Comparison of ENCODE assay signal across 13 mouse cellular contexts in genomic region chr17:31836772-31837171, GRCm38 (mm10). TPM values are rescaled to one million over a fixed set of nuclear protein-coding genes. Genes with fewer than 3 reads are reported as not detected.
DNase-seq lines count a peak whose midpoint lies in the region; ATAC-seq and TF ChIP-seq lines count a peak whose summit lies in the region.
"Had no signal": no experiment of that assay in that cellular context is flagged by ENCODE, and none has a peak within 500 bp of the region (broad histone marks: within the 10 kb centered on the region; RNA-seq: fewer than 3 reads in every experiment).

No protein-coding gene starts in this region.

- H3K9me3 ChIP-seq in liver, postnatal 0 days (ENCODE audit: low read length): no peaks in the 10 kb centered on the region
- H3K9me3 ChIP-seq in intestine, embryonic 14.5 days (ENCODE audit: control insufficient read depth, low read length): peaks cover 5% of the 10 kb centered on the region; the same call in 1 of the 2 replicates
- peaks cover 5% of the 10 kb centered on the region; the same call in 1 of the 2 replicates for H3K9me3 ChIP-seq in kidney, embryonic 14.5 days (ENCODE audit: control insufficient read depth, low read length)
- H3K9me3 ChIP-seq: liver, embryonic 13.5 days; neural tube, embryonic 15.5 days had no signal

- no peak for ATAC-seq in liver, postnatal 0 days
- ATAC-seq in intestine, embryonic 14.5 days (replicated peaks; ENCODE audit: low FRiP score, low TSS enrichment, low read depth): no peak
- no peak for ATAC-seq in kidney, embryonic 14.5 days (ENCODE audit: low FRiP score, low TSS enrichment)

- peak; percentile 56 for DNase-seq in gastrocnemius, postnatal 25 days
- no peak for DNase-seq in gastrocnemius, adult 18-20 months (ENCODE audit: low spot score)
- DNase-seq in liver, postnatal 0 days: no peak
- DNase-seq in liver: no peak
- no peak for DNase-seq in intestine, embryonic 14.5 days (ENCODE audit: low spot score)
- peak; percentile 40 for DNase-seq in right cerebral cortex, postnatal 14 days
- DNase-seq in urinary bladder, postnatal 10 days (ENCODE audit: low spot score): no peak
- DNase-seq: B cell, adult 2 months; kidney, postnatal 4 days; liver, embryonic 13.5 days; midbrain, embryonic 14.5 days had no signal

- no peak for TF ChIP-seq CTCF in liver, postnatal 0 days (IDR thresholded peaks at IDR 0.05; ENCODE audit: low read depth)

- no peak for TF ChIP-seq EP300 in liver, postnatal 0 days (IDR thresholded peaks at IDR 0.05; ENCODE audit: low read depth)

- no peaks in the 10 kb centered on the region for H3K36me3 ChIP-seq in liver, postnatal 0 days (replicated peaks; ENCODE audit: insufficient read depth, low read length)
- no peaks in the 10 kb centered on the region for H3K36me3 ChIP-seq in intestine, embryonic 14.5 days (ENCODE audit: control insufficient read depth, insufficient read depth, low read length)
- no peaks in the 10 kb centered on the region for H3K36me3 ChIP-seq in kidney, embryonic 14.5 days (ENCODE audit: control insufficient read depth, insufficient read depth, low read length)
- H3K36me3 ChIP-seq: liver, embryonic 13.5 days; neural tube, embryonic 15.5 days had no signal

- peaks cover 75% of the 10 kb centered on the region for H3K4me1 ChIP-seq in liver, postnatal 0 days (ENCODE audit: insufficient read depth)
- H3K4me1 ChIP-seq in intestine, embryonic 14.5 days (replicated peaks; ENCODE audit: control insufficient read depth, insufficient read depth, low read length): peaks cover 27% of the 10 kb centered on the region
- peaks cover 23% of the 10 kb centered on the region for H3K4me1 ChIP-seq in kidney, embryonic 14.5 days (ENCODE audit: control insufficient read depth, insufficient read depth, low read length)

- no peaks in the 10 kb centered on the region for H3K27me3 ChIP-seq in liver, postnatal 0 days (ENCODE audit: insufficient read depth, low read length)
- no peaks in the 10 kb centered on the region for H3K27me3 ChIP-seq in intestine, embryonic 14.5 days (replicated peaks; ENCODE audit: control insufficient read depth, insufficient read depth, low read length)
- H3K27me3 ChIP-seq in kidney, embryonic 14.5 days (ENCODE audit: control insufficient read depth, insufficient read depth, low read length): no peaks in the 10 kb centered on the region
- H3K27me3 ChIP-seq: liver, embryonic 13.5 days; neural tube, embryonic 15.5 days had no signal

- no peak overlapping the region for H3K4me2 ChIP-seq in liver, postnatal 0 days (ENCODE audit: low read depth, low read length)
- no peak overlapping the region for H3K4me2 ChIP-seq in intestine, embryonic 14.5 days (ENCODE audit: low read length)
- H3K4me2 ChIP-seq in kidney, embryonic 14.5 days (replicated peaks; ENCODE audit: low read depth, low read length): no peak overlapping the region
- H3K4me2 ChIP-seq: liver, embryonic 13.5 days; neural tube, embryonic 15.5 days had no signal

- H3K9ac ChIP-seq in liver, postnatal 0 days (replicated peaks): no peak overlapping the region
- H3K9ac ChIP-seq in intestine, embryonic 14.5 days (ENCODE audit: low read length): no peak overlapping the region
- H3K9ac ChIP-seq in kidney, embryonic 14.5 days (ENCODE audit: low read depth, low read length): no peak overlapping the region
- H3K9ac ChIP-seq: liver, embryonic 13.5 days; neural tube, embryonic 15.5 days had no signal

- 62% methylated on average over 7 of the region's 7 CpGs for WGBS in liver, postnatal 0 days (ENCODE audit: insufficient replicate concordance)
- 60% methylated on average over 7 of the region's 7 CpGs for WGBS in intestine, embryonic 14.5 days
- WGBS in kidney, embryonic 14.5 days: 74% methylated on average over 7 of the region's 7 CpGs

- peak overlapping the region; percentile 89 for H3K27ac ChIP-seq in liver, postnatal 0 days (ENCODE audit: low read depth)
- H3K27ac ChIP-seq in intestine, embryonic 14.5 days (ENCODE audit: low read depth): peak overlapping the region; percentile 16
- no peak overlapping the region for H3K27ac ChIP-seq in kidney, embryonic 14.5 days (ENCODE audit: low read depth, low read length)
- H3K27ac ChIP-seq: liver, embryonic 13.5 days; neural tube, embryonic 15.5 days had no signal

- H3K4me3 ChIP-seq in liver, postnatal 0 days (ENCODE audit: low read depth, low read length): no peak overlapping the region
- no peak overlapping the region for H3K4me3 ChIP-seq in intestine, embryonic 14.5 days (ENCODE audit: low read depth, low read length)
- H3K4me3 ChIP-seq in kidney, embryonic 14.5 days (ENCODE audit: low read length): no peak overlapping the region
- H3K4me3 ChIP-seq: liver, embryonic 13.5 days; neural tube, embryonic 15.5 days had no signal

RNA-seq across cellular contexts. Expression of gene Sik1, which starts 18.8 kb away (rescaled TPM):
- total RNA-seq in gastrocnemius, postnatal 25 days (2021): 10 to 100 TPM; 17.2 to 19.6 TPM
- total RNA-seq in gastrocnemius, adult 18-20 months (2021): 10 to 100 TPM; 23.5 to 27.8 TPM
- 7.8 and 8.1 TPM in 2 replicates for polyA plus RNA-seq in liver, postnatal 0 days (2015; fragmentation: Nextera tagmentation; extraction: Ambion mirVana)
- polyA plus RNA-seq in intestine, embryonic 14.5 days (2014; fragmentation: Nextera tagmentation; extraction: Ambion mirVana): 9.2 and 11.9 TPM in 2 replicates
- 16.8 and 17.3 TPM in 2 replicates for polyA plus RNA-seq in kidney, embryonic 14.5 days (2014; fragmentation: Nextera tagmentation; extraction: Ambion mirVana)

Comparison
In these comparisons a context has a peak if more than half of its experiments do, and no peak if none do; other contexts are left out.
1. DNase-seq: peak in gastrocnemius, postnatal 25 days (single experiment) and right cerebral cortex, postnatal 14 days (single experiment); none in gastrocnemius, adult 18-20 months (single experiment), liver, postnatal 0 days (single experiment), liver (single experiment), intestine, embryonic 14.5 days (single experiment) and urinary bladder, postnatal 10 days (single experiment).